Mouse (Mus musculus) midbrain, embryonic 11.5 days (tissue): Measurements from ENCODE around the gene Fkbp5. TPM values are rescaled to one million over a fixed set of nuclear protein-coding genes. Genes with fewer than 3 reads are reported as not detected.

Experiments
- ATAC-seq: fragments of 200-750 bp; cut with Nextera tagmentation; 2 replicates; pipeline ENCODE4 v1.8.0; 2017; ENCODE audit warnings: moderate TSS enrichment, moderate library complexity; ENCODE audit not compliant: low FRiP score
- DNase-seq: peaks from one replicate; pipeline ENCODE4 v3.0.0; 2015; ENCODE audit warnings: low spot score; ENCODE audit errors: missing footprints
- H3K27ac ChIP-seq: fragments of 300-500 bp; sonication (generic); 2 replicates; pipeline ENCODE4 v1.5.1; 2014; ENCODE audit warnings: low read depth, low read length
- H3K27me3 ChIP-seq: fragments of 300-500 bp; sonication (generic); 2 replicates; pipeline ENCODE4 v1.6.1; 2014; ENCODE audit warnings: mild to moderate bottlenecking, low read length, moderate library complexity, mixed read lengths; ENCODE audit not compliant: control insufficient read depth, insufficient read depth
- H3K36me3 ChIP-seq: fragments of 300-500 bp; sonication (generic); 2 replicates; pipeline ENCODE4 v1.6.1; 2014; ENCODE audit warnings: mild to moderate bottlenecking, low read length, moderate library complexity, mixed read lengths; ENCODE audit not compliant: control insufficient read depth, insufficient read depth
- H3K4me1 ChIP-seq: fragments of 300-500 bp; sonication (generic); 2 replicates; pipeline ENCODE4 v1.6.1; 2014; ENCODE audit warnings: low read length; ENCODE audit not compliant: control insufficient read depth, insufficient read depth
- H3K4me2 ChIP-seq: fragments of 300-500 bp; sonication (generic); 2 replicates; pipeline ENCODE4 v1.6.1; 2014; ENCODE audit warnings: mild to moderate bottlenecking, moderate library complexity
- H3K4me3 ChIP-seq: fragments of 300-500 bp; sonication (generic); 2 replicates; pipeline ENCODE4 v1.5.1; 2014; ENCODE audit warnings: low read depth, low read length
- H3K9ac ChIP-seq: fragments of 300-500 bp; sonication (generic); 2 replicates; pipeline ENCODE4 v1.6.1; 2014; ENCODE audit warnings: low read length
- H3K9me3 ChIP-seq: fragments of 300-500 bp; sonication (generic); 2 replicates; pipeline ENCODE4 v1.6.1; 2016; ENCODE audit warnings: low read length; ENCODE audit not compliant: control insufficient read depth
- WGBS: fragments of 180-500 bp; shearing (Covaris S2); extraction: QIAGEN DNeasy Blood & Tissue Kit; methylation state at CpG from one replicate; pipeline ENCODE4 v1.1.7; 2014; 5-methylcytosine and 5-hydroxymethylcytosine counted together
- polyA plus RNA-seq: library from polyadenylated mRNA; unstranded; fragments of >200 nt; fragmentation: Nextera tagmentation; extraction: Ambion mirVana; gene quantifications from 2 replicates; pipeline ENCODE4 v1.2.1, GENCODE M21; 2014

Fkbp5 gene
- polyA plus RNA-seq, 1 experiment from 2014 or later = 10.9 TPM

- Histone ChIP-seq H3K36me3 (no peaks in the 10 kb centered on the region), H3K9ac (no peak overlapping the region), H3K4me2 (no peak overlapping the region), H3K27ac (no peak overlapping the region), H3K4me1 (no peaks in the 10 kb centered on the region), H3K4me3 (no peak overlapping the region), H3K9me3 (no peaks in the 10 kb centered on the region), H3K27me3 (no peaks in the 10 kb centered on the region)
- WGBS = 82% methylated on average over 6 of the region's 6 CpGs
- ATAC-seq (no peak), DNase-seq (no peak)
Observed at GRCm38 (mm10) chr17:28442661-28443060, 74.7 kb downstream of the Fkbp5 start.

- Histone ChIP-seq H3K27me3 (no peaks in the 10 kb centered on the region), H3K36me3 (no peaks in the 10 kb centered on the region), H3K4me3 (no peak overlapping the region), H3K4me2 (no peak overlapping the region), H3K9me3 (no peaks in the 10 kb centered on the region), H3K9ac (no peak overlapping the region), H3K4me1 (no peaks in the 10 kb centered on the region), H3K27ac (no peak overlapping the region)
- ATAC-seq (no peak), DNase-seq (no peak)
- 89% methylated on average over 6 of the region's 6 CpGs for WGBS
Observed at GRCm38 (mm10) chr17:28438342-28439115, 78.8 kb downstream of the Fkbp5 start.

- H3K36me3 ChIP-seq = no peaks in the 10 kb centered on the region
- no peak for ATAC-seq
- no peaks in the 10 kb centered on the region for H3K4me1 ChIP-seq
- H3K9me3 ChIP-seq = no peaks in the 10 kb centered on the region
- no peak overlapping the region for H3K27ac ChIP-seq
- no peaks in the 10 kb centered on the region for H3K27me3 ChIP-seq
- H3K4me2 ChIP-seq = no peak overlapping the region
- DNase-seq = no peak
- H3K4me3 ChIP-seq = no peak overlapping the region
- 77% methylated on average over 2 of the region's 2 CpGs for WGBS
- no peak overlapping the region for H3K9ac ChIP-seq
Observed at GRCm38 (mm10) chr17:28437938-28438337, 79.4 kb downstream of the Fkbp5 start.

GRCm38 (mm10) chr17:28434921-28435485 lies 82.3 kb downstream of the Fkbp5 start:
- no peak for ATAC-seq

GRCm38 (mm10) chr17:28433029-28433428 lies 84.3 kb downstream of the Fkbp5 start:
- peak; percentile 39 for DNase-seq
- no peaks in the 10 kb centered on the region for H3K36me3 ChIP-seq
- no peak for ATAC-seq
- H3K9ac ChIP-seq = no peak overlapping the region
- H3K4me2 ChIP-seq = no peak overlapping the region
- H3K4me1 ChIP-seq = no peaks in the 10 kb centered on the region
- no peaks in the 10 kb centered on the region for H3K27me3 ChIP-seq
- H3K27ac ChIP-seq = no peak overlapping the region
- H3K4me3 ChIP-seq = no peak overlapping the region
- no peaks in the 10 kb centered on the region for H3K9me3 ChIP-seq
- 91% methylated on average over 6 of the region's 6 CpGs for WGBS

More at GRCm38 (mm10) chr17:28434921-28435485, 82.3 kb downstream of the Fkbp5 start:
- 89% methylated on average over 5 of the region's 5 CpGs for WGBS
- Histone ChIP-seq H3K27me3 (no peaks in the 10 kb centered on the region), H3K4me1 (no peaks in the 10 kb centered on the region), H3K9ac (no peak overlapping the region), H3K36me3 (no peaks in the 10 kb centered on the region), H3K4me3 (no peak overlapping the region), H3K4me2 (no peak overlapping the region), H3K27ac (no peak overlapping the region), H3K9me3 (no peaks in the 10 kb centered on the region)
- no peak for DNase-seq

GRCm38 (mm10) chr17:28431931-28432335 lies 85.4 kb downstream of the Fkbp5 start:
- peak; percentile 19 for DNase-seq
- H3K36me3 ChIP-seq = no peaks in the 10 kb centered on the region
- WGBS = 86% methylated on average over 6 of the region's 6 CpGs
- H3K27ac ChIP-seq = no peak overlapping the region
- ATAC-seq = no peak
- no peak overlapping the region for H3K4me3 ChIP-seq
- no peaks in the 10 kb centered on the region for H3K4me1 ChIP-seq
- H3K27me3 ChIP-seq = no peaks in the 10 kb centered on the region
- no peak overlapping the region for H3K4me2 ChIP-seq
- H3K9me3 ChIP-seq = no peaks in the 10 kb centered on the region
- H3K9ac ChIP-seq = no peak overlapping the region

GRCm38 (mm10) chr17:28431038-28431437 lies 86.3 kb downstream of the Fkbp5 start:
- 90% methylated on average over 7 of the region's 7 CpGs for WGBS
- H3K36me3 ChIP-seq = no peaks in the 10 kb centered on the region
- no peak overlapping the region for H3K9ac ChIP-seq
- DNase-seq (no peak), ATAC-seq (no peak)
- no peaks in the 10 kb centered on the region for H3K4me1 ChIP-seq
- no peak overlapping the region for H3K27ac ChIP-seq
- no peak overlapping the region for H3K4me3 ChIP-seq
- no peaks in the 10 kb centered on the region for H3K27me3 ChIP-seq
- H3K4me2 ChIP-seq = no peak overlapping the region
- no peaks in the 10 kb centered on the region for H3K9me3 ChIP-seq

- Histone ChIP-seq H3K4me3 (no peak overlapping the region), H3K4me2 (no peak overlapping the region), H3K4me1 (no peaks in the 10 kb centered on the region), H3K27ac (no peak overlapping the region), H3K9ac (no peak overlapping the region), H3K36me3 (no peaks in the 10 kb centered on the region), H3K27me3 (no peaks in the 10 kb centered on the region), H3K9me3 (no peaks in the 10 kb centered on the region)
- DNase-seq (no peak), ATAC-seq (no peak)
- 88% methylated on average over 15 of the region's 15 CpGs for WGBS
Observed at GRCm38 (mm10) chr17:28428474-28429258, 88.7 kb downstream of the Fkbp5 start.

- H3K4me1 ChIP-seq = no peaks in the 10 kb centered on the region
- DNase-seq = no peak
- no peak for ATAC-seq
- H3K27me3 ChIP-seq = no peaks in the 10 kb centered on the region
- no peak overlapping the region for H3K9ac ChIP-seq
- no peak overlapping the region for H3K4me2 ChIP-seq
- WGBS = 95% methylated on average over 6 of the region's 6 CpGs
- no peaks in the 10 kb centered on the region for H3K36me3 ChIP-seq
- H3K9me3 ChIP-seq = no peaks in the 10 kb centered on the region
- H3K27ac ChIP-seq = no peak overlapping the region
- no peak overlapping the region for H3K4me3 ChIP-seq
Observed at GRCm38 (mm10) chr17:28427666-28428065, 89.7 kb downstream of the Fkbp5 start.
